Mouse (Mus musculus) bone marrow macrophage, adult 2 months (primary cell): ENCODE results near the gene Slc9a4.

Experiments used
- CTCF ChIP-seq: IDR thresholded peaks from 2 replicates; pipeline ENCODE4 v1.5.1; 2012; ENCODE audit warnings: low read depth, mild to moderate bottlenecking, low read length, moderate library complexity
- POLR2A ChIP-seq: IDR thresholded peaks from 2 replicates; pipeline ENCODE4 v1.6.1; 2012; ENCODE audit warnings: mild to moderate bottlenecking, low read depth, low read length, borderline replicate concordance

DNA sequence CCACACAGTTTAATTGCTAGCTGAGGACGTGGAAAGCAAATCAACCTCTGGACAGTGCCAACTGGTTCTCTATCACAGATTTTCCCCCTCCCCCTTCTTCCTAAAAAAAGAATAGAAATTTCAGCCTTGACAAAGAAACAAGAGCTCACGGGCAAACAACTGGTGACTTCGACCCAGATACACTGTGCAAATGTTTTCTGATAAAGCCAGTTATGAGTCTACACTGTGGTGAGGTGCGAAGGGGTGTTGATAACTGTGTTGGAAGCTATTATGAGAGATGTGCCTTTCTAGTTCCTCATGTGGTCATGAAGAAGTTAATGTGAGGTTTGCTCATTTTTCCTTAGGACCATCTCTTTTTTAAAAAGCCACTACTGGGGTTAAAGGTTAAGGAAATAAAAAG is 10.5 kb upstream of the Slc9a4 start:
- TF ChIP-seq CTCF (no peak), POLR2A (no peak)
